Mouse (Mus musculus): ENCODE data around the gene Tap1. TPM values are rescaled to one million over a fixed set of nuclear protein-coding genes. Genes with fewer than 3 reads are reported as not detected.

Tap1 gene
- polyA plus RNA-seq, 1 experiment from 2014 or later: 0.60 TPM

- Histone ChIP-seq H3K27me3 (no peaks in the 10 kb centered on the region), H3K36me3 (no peaks in the 10 kb centered on the region), H3K27ac (replicated peaks) (no peak overlapping the region), H3K4me3 (no peak overlapping the region), H3K9me3 (no peaks in the 10 kb centered on the region), H3K4me1 (replicated peaks) (no peaks in the 10 kb centered on the region), H3K9ac (no peak overlapping the region), H3K4me2 (no peak overlapping the region)
- 58% methylated on average over 5 of the region's 5 CpGs for WGBS
- no peak for ATAC-seq (ENCODE audit: low read depth)
Observed at GRCm38 (mm10) chr17:34155534-34155933, 31.8 kb upstream of the Tap1 start.

- ATAC-seq (ENCODE audit: low read depth): no peak
- Histone ChIP-seq H3K27me3 (no peaks in the 10 kb centered on the region), H3K36me3 (no peaks in the 10 kb centered on the region), H3K27ac (replicated peaks) (no peak overlapping the region), H3K4me3 (no peak overlapping the region), H3K9me3 (no peaks in the 10 kb centered on the region), H3K4me2 (no peak overlapping the region), H3K4me1 (replicated peaks) (no peaks in the 10 kb centered on the region), H3K9ac (no peak overlapping the region)
- 49% methylated on average over 9 of the region's 9 CpGs for WGBS
Observed at GRCm38 (mm10) chr17:34164202-34164895, 23.0 kb upstream of the Tap1 start.

GRCm38 (mm10) chr17:34165033-34165730 lies 22.2 kb upstream of the Tap1 start:
- Histone ChIP-seq H3K27ac (replicated peaks) (no peak overlapping the region), H3K9me3 (no peaks in the 10 kb centered on the region), H3K36me3 (no peaks in the 10 kb centered on the region), H3K4me3 (no peak overlapping the region), H3K9ac (no peak overlapping the region), H3K4me2 (no peak overlapping the region), H3K27me3 (no peaks in the 10 kb centered on the region), H3K4me1 (replicated peaks) (no peaks in the 10 kb centered on the region)
- WGBS: 83% methylated on average over 6 of the region's 6 CpGs
- no peak for ATAC-seq (ENCODE audit: low read depth)

- H3K4me2 ChIP-seq: no peak overlapping the region
- no peaks in the 10 kb centered on the region for H3K4me1 ChIP-seq (replicated peaks)
- H3K9me3 ChIP-seq: no peaks in the 10 kb centered on the region
- no peak overlapping the region for H3K4me3 ChIP-seq
- WGBS: 3% methylated on average over 2 of the region's 2 CpGs
- no peak overlapping the region for H3K27ac ChIP-seq (replicated peaks)
- no peak overlapping the region for H3K9ac ChIP-seq
- H3K36me3 ChIP-seq: no peaks in the 10 kb centered on the region
- ATAC-seq (ENCODE audit: low read depth): no peak
- peaks cover 2% of the 10 kb centered on the region; the same call in 1 of the 2 replicates for H3K27me3 ChIP-seq
Observed at GRCm38 (mm10) chr17:34169279-34169678, 18.1 kb upstream of the Tap1 start.

GRCm38 (mm10) chr17:34170487-34170876 lies 16.9 kb upstream of the Tap1 start:
- H3K4me1 ChIP-seq (replicated peaks): no peaks in the 10 kb centered on the region
- ATAC-seq (ENCODE audit: low read depth): no peak
- H3K27ac ChIP-seq (replicated peaks): no peak overlapping the region
- WGBS: 27% methylated on average over 4 of the region's 4 CpGs
- peaks cover 2% of the 10 kb centered on the region; the same call in 1 of the 2 replicates for H3K27me3 ChIP-seq
- no peak overlapping the region for H3K9ac ChIP-seq
- H3K9me3 ChIP-seq: no peaks in the 10 kb centered on the region
- H3K4me2 ChIP-seq: no peak overlapping the region
- H3K36me3 ChIP-seq: no peaks in the 10 kb centered on the region
- H3K4me3 ChIP-seq: no peak overlapping the region

- no peak for ATAC-seq (ENCODE audit: low read depth)
- Histone ChIP-seq H3K36me3 (no peaks in the 10 kb centered on the region), H3K27ac (replicated peaks) (no peak overlapping the region), H3K9me3 (no peaks in the 10 kb centered on the region), H3K27me3 (peaks cover 2% of the 10 kb centered on the region; the same call in 1 of the 2 replicates), H3K9ac (no peak overlapping the region), H3K4me1 (replicated peaks) (no peaks in the 10 kb centered on the region), H3K4me2 (no peak overlapping the region), H3K4me3 (no peak overlapping the region)
- WGBS: 46% methylated on average over 13 of the region's 13 CpGs
Observed at GRCm38 (mm10) chr17:34170877-34171498, 16.4 kb upstream of the Tap1 start.

- H3K36me3 ChIP-seq: no peaks in the 10 kb centered on the region
- peaks cover 2% of the 10 kb centered on the region; the same call in 1 of the 2 replicates for H3K27me3 ChIP-seq
- no peaks in the 10 kb centered on the region for H3K4me1 ChIP-seq (replicated peaks)
- no peak overlapping the region for H3K4me2 ChIP-seq
- 0 out of 2 replicates have a peak, but pooled peaks cover 7% of the 10 kb centered on the region for H3K9me3 ChIP-seq
- 96% methylated on average over 5 of the region's 5 CpGs for WGBS
- H3K4me3 ChIP-seq: no peak overlapping the region
- no peak overlapping the region for H3K9ac ChIP-seq
- H3K27ac ChIP-seq (replicated peaks): no peak overlapping the region
- ATAC-seq (ENCODE audit: low read depth): no peak
Observed at GRCm38 (mm10) chr17:34172528-34172927, 14.8 kb upstream of the Tap1 start.

- no peaks in the 10 kb centered on the region for H3K4me1 ChIP-seq (replicated peaks)
- 0 out of 2 replicates have a peak, but pooled peaks cover 7% of the 10 kb centered on the region for H3K9me3 ChIP-seq
- no peaks in the 10 kb centered on the region for H3K36me3 ChIP-seq
- H3K4me2 ChIP-seq: no peak overlapping the region
- WGBS: 68% methylated on average over 1 of the region's 1 CpGs
- peaks cover 2% of the 10 kb centered on the region; the same call in 1 of the 2 replicates for H3K27me3 ChIP-seq
- ATAC-seq (ENCODE audit: low read depth): no peak
- no peak overlapping the region for H3K9ac ChIP-seq
- no peak overlapping the region for H3K4me3 ChIP-seq
- no peak overlapping the region for H3K27ac ChIP-seq (replicated peaks)
Observed at GRCm38 (mm10) chr17:34174075-34174474, 13.3 kb upstream of the Tap1 start.

GRCm38 (mm10) chr17:34177179-34177578 lies 10.2 kb upstream of the Tap1 start:
- no peaks in the 10 kb centered on the region for H3K4me1 ChIP-seq (replicated peaks)
- H3K4me3 ChIP-seq: no peak overlapping the region
- 71% methylated on average over 4 of the region's 4 CpGs for WGBS
- H3K9me3 ChIP-seq: 0 out of 2 replicates have a peak, but pooled peaks cover 7% of the 10 kb centered on the region
- no peak overlapping the region for H3K27ac ChIP-seq (replicated peaks)
- no peak overlapping the region for H3K9ac ChIP-seq
- H3K27me3 ChIP-seq: no peaks in the 10 kb centered on the region
- no peak overlapping the region for H3K4me2 ChIP-seq
- no peak for ATAC-seq (ENCODE audit: low read depth)
- no peaks in the 10 kb centered on the region for H3K36me3 ChIP-seq

- Histone ChIP-seq H3K4me1 (replicated peaks) (no peaks in the 10 kb centered on the region), H3K36me3 (no peaks in the 10 kb centered on the region), H3K9ac (no peak overlapping the region), H3K4me3 (no peak overlapping the region), H3K9me3 (0 out of 2 replicates have a peak, but pooled peaks cover 7% of the 10 kb centered on the region), H3K27me3 (peaks cover 11% of the 10 kb centered on the region), H3K27ac (replicated peaks) (no peak overlapping the region), H3K4me2 (no peak overlapping the region)
- no peak for ATAC-seq (ENCODE audit: low read depth)
- 73% methylated on average over 6 of the region's 6 CpGs for WGBS
Observed at GRCm38 (mm10) chr17:34179019-34179418, 8.3 kb upstream of the Tap1 start.

GRCm38 (mm10) chr17:34179913-34180859 lies 7.2 kb upstream of the Tap1 start:
- no peaks in the 10 kb centered on the region for H3K36me3 ChIP-seq
- no peak overlapping the region for H3K4me3 ChIP-seq
- H3K27ac ChIP-seq (replicated peaks): no peak overlapping the region
- H3K9me3 ChIP-seq: 0 out of 2 replicates have a peak, but pooled peaks cover 7% of the 10 kb centered on the region
- 78% methylated on average over 13 of the region's 13 CpGs for WGBS
- H3K27me3 ChIP-seq: peaks cover 21% of the 10 kb centered on the region
- H3K9ac ChIP-seq: no peak overlapping the region
- no peak for ATAC-seq (ENCODE audit: low read depth)
- H3K4me1 ChIP-seq (replicated peaks): no peaks in the 10 kb centered on the region
- H3K4me2 ChIP-seq: no peak overlapping the region
